Mouse (Mus musculus) left cerebral cortex, adult 8-10 months (tissue): ENCODE results near the gene Gm21312. TPM values are rescaled to one million over a fixed set of nuclear protein-coding genes. Genes with fewer than 3 reads are reported as not detected.
"Not testable (repeated sequence)": the region's sequence is repeated elsewhere in the genome, so short reads cannot be mapped to it uniquely, and the experiment has no call there.

Experiments used
- DNase-seq, 2 experiments: peaks; one replicate each; pipeline ENCODE4 v3.0.0; 2022; ENCODE audit warnings: low spot score in 2 of 2
- total RNA-seq, 4 experiments: library from RNA; stranded (reverse); gene quantifications; 2 replicates each; pipeline ENCODE4 v1.2.4; 2022

Gene Gm21312
- not detected for total RNA-seq

DNA sequence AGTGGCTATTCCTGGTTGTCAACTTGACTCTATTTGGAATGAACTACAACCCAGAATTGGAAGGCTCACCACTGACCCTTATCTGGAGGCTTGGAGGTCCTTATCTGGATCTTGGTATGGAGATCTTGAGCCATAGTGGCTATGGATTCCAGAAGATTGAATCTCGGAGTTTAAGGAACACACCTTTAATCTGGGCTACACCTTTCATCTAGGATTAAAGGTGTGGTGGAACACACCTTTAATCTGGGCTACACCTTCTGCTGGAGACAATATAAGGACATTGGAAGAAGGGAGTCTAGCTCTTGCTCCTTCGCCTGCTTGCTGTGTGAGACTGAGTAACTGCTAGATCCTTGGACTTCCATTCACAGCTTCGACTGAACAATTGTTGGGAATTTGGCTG lies at the start of gene Gm21312:
TSS of gene Gm21312 (plus strand) at position 301 of the 400 bp plus-strand sequence.
- not testable (repeated sequence) for DNase-seq

DNA sequence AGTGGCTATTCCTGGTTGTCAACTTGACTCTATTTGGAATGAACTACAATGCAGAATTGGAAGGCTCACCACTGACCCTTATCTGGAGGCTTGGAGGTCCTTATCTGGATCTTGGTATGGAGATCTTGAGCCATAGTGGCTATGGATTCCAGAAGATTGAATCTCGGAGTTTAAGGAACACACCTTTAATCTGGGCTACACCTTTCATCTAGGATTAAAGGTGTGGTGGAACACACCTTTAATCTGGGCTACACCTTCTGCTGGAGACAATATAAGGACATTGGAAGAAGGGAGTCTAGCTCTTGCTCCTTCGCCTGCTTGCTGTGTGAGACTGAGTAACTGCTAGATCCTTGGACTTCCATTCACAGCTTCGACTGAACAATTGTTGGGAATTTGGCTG lies 34.1 kb upstream of the Gm21312 start, which contains the start of gene Gm21293:
TSS of gene Gm21293 (plus strand) at position 301 of the 400 bp plus-strand sequence.
- DNase-seq: not testable (repeated sequence)

DNA sequence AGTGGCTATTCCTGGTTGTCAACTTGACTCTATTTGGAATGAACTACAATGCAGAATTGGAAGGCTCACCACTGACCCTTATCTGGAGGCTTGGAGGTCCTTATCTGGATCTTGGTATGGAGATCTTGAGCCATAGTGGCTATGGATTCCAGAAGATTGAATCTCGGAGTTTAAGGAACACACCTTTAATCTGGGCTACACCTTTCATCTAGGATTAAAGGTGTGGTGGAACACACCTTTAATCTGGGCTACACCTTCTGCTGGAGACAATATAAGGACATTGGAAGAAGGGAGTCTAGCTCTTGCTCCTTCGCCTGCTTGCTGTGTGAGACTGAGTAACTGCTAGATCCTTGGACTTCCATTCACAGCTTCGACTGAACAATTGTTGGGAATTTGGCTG lies 25.6 kb upstream of the Gm21312 start, which contains the start of gene Gm6763:
TSS of gene Gm6763 (plus strand) at position 301 of the 400 bp plus-strand sequence.
- not testable (repeated sequence) for DNase-seq

DNA sequence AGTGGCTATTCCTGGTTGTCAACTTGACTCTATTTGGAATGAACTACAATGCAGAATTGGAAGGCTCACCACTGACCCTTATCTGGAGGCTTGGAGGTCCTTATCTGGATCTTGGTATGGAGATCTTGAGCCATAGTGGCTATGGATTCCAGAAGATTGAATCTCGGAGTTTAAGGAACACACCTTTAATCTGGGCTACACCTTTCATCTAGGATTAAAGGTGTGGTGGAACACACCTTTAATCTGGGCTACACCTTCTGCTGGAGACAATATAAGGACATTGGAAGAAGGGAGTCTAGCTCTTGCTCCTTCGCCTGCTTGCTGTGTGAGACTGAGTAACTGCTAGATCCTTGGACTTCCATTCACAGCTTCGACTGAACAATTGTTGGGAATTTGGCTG lies 17.1 kb upstream of the Gm21312 start, which contains the start of gene Gm8764:
TSS of gene Gm8764 (plus strand) at position 301 of the 400 bp plus-strand sequence.
- DNase-seq: not testable (repeated sequence)

DNA sequence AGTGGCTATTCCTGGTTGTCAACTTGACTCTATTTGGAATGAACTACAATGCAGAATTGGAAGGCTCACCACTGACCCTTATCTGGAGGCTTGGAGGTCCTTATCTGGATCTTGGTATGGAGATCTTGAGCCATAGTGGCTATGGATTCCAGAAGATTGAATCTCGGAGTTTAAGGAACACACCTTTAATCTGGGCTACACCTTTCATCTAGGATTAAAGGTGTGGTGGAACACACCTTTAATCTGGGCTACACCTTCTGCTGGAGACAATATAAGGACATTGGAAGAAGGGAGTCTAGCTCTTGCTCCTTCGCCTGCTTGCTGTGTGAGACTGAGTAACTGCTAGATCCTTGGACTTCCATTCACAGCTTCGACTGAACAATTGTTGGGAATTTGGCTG lies 8.6 kb upstream of the Gm21312 start, which contains the start of gene Gm21304:
TSS of gene Gm21304 (plus strand) at position 301 of the 400 bp plus-strand sequence.
- not testable (repeated sequence) for DNase-seq

DNA sequence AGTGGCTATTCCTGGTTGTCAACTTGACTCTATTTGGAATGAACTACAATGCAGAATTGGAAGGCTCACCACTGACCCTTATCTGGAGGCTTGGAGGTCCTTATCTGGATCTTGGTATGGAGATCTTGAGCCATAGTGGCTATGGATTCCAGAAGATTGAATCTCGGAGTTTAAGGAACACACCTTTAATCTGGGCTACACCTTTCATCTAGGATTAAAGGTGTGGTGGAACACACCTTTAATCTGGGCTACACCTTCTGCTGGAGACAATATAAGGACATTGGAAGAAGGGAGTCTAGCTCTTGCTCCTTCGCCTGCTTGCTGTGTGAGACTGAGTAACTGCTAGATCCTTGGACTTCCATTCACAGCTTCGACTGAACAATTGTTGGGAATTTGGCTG lies 8.4 kb downstream of the Gm21312 start, which contains the start of gene Gm20765:
TSS of gene Gm20765 (plus strand) at position 301 of the 400 bp plus-strand sequence.
- not testable (repeated sequence) for DNase-seq

DNA sequence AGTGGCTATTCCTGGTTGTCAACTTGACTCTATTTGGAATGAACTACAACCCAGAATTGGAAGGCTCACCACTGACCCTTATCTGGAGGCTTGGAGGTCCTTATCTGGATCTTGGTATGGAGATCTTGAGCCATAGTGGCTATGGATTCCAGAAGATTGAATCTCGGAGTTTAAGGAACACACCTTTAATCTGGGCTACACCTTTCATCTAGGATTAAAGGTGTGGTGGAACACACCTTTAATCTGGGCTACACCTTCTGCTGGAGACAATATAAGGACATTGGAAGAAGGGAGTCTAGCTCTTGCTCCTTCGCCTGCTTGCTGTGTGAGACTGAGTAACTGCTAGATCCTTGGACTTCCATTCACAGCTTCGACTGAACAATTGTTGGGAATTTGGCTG lies 16.9 kb downstream of the Gm21312 start, which contains the start of gene Gm4340:
TSS of gene Gm4340 (plus strand) at position 301 of the 400 bp plus-strand sequence.
- not testable (repeated sequence) for DNase-seq

DNA sequence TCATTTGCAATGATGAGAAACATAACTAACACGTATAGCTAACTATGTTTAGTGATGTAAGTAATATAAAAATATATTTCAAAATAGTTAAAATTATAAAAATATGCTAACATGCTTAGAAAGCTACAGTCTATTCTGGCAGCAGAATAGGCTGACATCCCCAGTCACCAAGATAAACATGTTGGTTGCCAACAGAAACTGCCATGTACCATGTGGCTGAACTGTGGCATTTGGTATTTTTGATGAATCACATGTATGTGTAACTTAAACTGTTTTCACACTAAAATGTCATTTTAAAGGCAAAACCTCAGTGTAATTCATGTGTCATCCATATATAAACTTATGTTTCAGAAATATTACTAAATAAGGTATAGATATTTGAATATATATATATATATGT lies 32.8 kb downstream of the Gm21312 start:
- no peak for DNase-seq

DNA sequence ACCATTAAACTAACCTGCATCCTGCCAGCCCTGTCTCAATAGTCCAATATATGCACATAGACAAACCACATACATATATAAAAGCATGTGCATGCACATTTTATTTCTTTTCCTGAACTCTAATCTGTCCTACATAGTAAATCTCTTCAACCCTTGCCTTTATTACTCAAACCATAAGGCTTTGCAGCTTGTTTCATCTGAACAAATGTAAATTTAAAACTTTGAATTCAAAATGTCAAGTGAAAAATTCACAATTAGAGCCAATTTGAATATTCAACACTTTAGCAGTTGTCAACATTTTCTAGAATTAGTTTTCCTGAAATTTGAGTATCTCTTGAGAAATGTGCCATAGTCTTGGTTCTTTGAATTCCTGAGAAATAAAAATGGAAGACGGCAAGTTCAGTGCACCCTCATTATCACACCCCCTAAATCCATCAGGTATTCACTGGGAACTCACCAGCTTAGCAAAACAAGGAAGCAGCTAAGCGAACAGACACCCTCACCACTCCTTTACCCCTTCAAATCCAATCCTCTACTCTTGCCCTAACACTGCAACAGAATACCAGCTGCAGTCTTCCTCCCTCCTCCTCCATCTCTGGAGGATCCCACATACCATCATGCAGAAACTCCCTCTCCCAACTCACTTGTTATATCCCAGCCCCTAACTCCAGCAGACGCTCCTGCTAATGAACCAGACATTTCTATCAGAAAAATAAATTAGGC lies 33.6 kb downstream of the Gm21312 start:
- DNase-seq: no peak

DNA sequence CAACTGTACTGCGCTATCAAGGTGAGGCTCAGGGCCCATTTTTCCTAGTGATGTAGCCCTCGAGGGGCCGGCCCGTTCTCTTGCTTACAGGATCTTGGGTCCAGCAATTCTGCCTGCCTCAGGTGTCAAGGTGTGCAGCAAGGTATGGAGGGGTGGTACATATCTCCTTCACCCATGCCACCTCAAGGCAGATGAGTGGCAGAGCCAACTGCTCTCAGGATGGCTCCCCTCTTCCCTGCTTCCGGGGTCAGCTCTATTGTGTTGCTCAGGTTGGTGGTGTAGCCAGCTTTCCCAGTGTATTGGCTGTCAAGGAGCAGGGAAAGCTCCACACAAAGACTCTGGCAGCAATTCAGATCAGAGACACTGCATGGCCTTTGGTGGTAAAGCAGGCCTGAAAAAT lies 37.7 kb downstream of the Gm21312 start:
- DNase-seq: no peak

DNA sequence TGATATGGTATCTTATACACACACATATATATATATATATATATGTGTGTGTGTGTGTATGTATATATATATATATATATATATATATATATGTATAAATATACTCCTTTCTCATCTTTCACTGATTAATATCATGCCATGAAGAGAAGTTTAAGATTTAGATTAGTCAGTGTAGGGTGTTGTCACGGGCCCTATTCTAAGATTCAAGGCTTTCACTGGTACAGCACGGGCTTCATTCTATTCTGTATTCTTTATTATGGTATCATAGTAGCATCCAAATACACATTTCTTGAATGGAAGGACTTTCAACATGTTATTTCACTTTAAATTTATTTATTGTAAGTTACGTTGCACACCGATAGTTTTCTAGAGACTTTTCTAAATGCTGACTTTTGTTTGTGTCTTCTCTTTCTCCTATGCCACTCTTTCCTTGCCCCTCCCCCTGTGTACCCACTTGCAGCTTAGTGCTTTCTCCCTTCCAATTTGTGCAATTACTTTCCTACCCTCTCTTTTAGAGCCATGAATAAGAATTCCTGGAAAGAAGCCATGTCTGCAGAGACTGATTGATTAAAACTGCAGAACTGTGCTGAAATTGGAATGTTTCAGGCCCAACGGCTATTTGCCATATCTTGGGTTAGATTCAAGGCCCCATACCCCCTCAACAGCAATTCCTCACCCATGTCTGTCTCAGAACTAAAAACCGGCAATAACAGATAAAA lies 43.6 kb downstream of the Gm21312 start:
- no peak for DNase-seq

Other genes with a start within 250 kb of the Gm21312 start
- gene Gm21293, start 34.0 kb upstream of the Gm21312 start, total RNA-seq: not detected
- not detected for gene Gm6763, start 25.5 kb upstream of the Gm21312 start, total RNA-seq
- gene Gm8764, start 17.0 kb upstream of the Gm21312 start, total RNA-seq: not detected
- not detected for gene Gm21304, start 8.5 kb upstream of the Gm21312 start, total RNA-seq
- not detected for gene Gm20765, start 8.5 kb downstream of the Gm21312 start, total RNA-seq
- gene Gm4340, start 17.0 kb downstream of the Gm21312 start, total RNA-seq: not detected